Mouse (Mus musculus) cerebral cortex, adult 2 months (tissue): ENCODE results near the gene Aoc3.

Source experiments
- WGBS: fragments of 180-500 bp; shearing (Covaris S2); methylation state at CpG from one replicate; pipeline ENCODE4 v1.1.7; 2018; 5-methylcytosine and 5-hydroxymethylcytosine counted together

The Aoc3 gene

DNA sequence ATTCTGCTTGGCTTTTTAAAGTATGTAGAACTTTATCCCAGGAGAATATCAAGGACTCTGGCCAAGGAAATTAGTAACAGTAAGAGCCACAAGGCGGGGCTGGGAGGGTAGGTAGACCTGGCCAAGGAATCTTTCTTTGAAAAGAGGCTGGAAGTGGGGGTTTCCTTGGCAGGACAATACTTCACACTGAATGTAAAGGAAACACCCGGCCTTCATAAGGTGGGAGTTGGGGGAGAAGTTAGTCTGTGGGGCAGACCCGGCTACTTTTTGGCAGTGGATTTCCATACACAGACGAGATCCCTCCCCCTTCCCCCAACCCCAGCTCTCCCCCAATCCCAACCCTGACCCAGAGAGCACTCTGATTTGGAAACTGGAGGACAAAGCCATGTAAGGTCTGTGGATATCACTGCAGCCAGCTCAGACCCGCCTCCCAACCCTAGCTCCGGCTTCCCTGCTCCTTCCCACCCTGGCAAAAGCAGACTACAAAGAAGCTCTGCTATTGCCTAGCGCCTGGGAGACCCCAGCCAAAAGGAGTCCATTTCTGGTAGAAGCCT, at the start of gene Aoc3:
Gene Aoc3, plus strand, starts transcription at position 235 of the 554 bp plus-strand sequence.
- WGBS: 63% methylated on average over 7 of the region's 7 CpGs

- 65% methylated on average over 7 of the region's 7 CpGs for WGBS
Observed at GRCm38 (mm10) chr11:101280837-101281236, 49.6 kb upstream of the Aoc3 start.

- WGBS: 31% methylated on average over 5 of the region's 5 CpGs
Observed at GRCm38 (mm10) chr11:101282896-101283295, 47.5 kb upstream of the Aoc3 start.

- 77% methylated on average over 4 of the region's 4 CpGs for WGBS
Observed at GRCm38 (mm10) chr11:101283805-101284204, 46.6 kb upstream of the Aoc3 start.

DNA sequence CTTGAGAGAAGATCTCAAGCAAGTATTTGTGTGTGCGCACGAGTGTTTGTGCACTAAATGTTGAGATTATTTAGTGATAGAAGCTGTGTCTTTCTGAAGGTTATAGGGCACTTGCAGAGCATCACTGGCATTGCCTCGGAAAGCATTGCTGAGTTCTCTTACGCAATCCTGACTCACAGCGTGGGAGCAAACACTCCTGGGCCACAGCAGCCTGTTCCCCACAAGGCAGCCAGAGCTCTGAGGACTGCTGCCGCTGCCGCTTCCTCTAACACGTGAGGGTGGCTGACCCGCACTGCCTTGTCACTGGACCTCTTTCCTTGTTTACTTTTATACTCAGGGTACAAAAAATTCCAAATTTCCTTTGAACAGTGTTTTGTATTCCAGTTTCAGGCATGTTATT, 43.1 kb upstream of the Aoc3 start:
- WGBS: 69% methylated on average over 9 of the region's 9 CpGs

DNA sequence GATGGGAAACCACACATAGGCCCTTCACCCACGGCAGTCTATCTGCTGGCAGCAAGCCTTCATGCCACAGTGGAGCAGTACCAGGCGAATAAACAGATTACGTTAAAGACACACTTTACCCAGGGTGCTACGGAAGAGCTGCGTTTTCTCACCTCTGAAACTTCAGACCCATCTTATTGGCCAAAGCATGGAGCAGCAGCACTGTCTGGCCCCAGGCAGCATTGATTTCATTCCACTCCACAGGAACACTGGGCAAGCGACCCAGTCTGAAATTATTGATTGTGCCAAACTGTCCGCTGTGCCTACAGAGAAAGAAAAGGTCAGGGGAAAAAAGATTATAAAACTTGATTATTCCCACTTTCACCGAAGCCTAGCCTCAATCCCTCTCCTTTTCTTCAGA, 39.2 kb upstream of the Aoc3 start:
- WGBS: 91% methylated on average over 8 of the region's 8 CpGs

DNA sequence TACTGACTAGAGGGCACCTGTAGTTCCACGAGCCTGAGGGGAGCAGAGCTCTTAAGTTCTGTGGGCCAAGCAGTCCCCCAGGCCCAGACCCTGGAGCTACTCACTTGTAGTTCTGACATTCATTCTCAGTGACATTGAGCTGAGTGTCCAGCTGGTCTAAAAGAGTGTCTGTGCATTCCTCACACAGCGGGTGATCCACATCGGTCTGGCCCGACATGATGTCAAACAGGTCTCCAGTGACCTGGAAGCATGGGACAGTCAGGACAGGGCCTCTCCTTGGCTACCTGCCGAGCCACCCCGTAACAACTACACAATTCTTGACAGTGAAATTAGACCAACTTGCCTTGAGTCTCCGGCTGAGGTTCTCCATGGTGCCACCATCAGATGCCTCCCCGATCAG, 35.2 kb upstream of the Aoc3 start:
- WGBS: 89% methylated on average over 8 of the region's 8 CpGs

DNA sequence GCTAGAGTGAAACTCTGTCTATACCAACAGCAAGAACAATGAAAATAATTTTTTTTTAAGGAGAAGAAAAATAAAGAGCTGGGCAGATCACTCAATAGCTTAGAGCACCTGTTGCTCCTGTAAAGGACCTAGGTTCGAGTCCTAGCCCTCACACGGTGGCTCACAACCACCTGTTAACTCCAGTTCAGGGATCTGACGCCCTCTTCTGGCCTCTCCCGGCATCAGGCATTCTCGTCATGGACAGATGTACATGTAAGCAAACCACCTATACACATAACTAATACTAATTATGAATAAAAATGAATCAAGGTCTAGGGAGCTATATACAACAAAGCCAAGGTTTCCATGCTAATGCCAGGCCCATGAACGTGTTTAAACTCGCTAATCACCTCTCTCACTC, 29.5 kb upstream of the Aoc3 start:
- whole genome bisulfite sequencing: 68% methylated on average over 7 of the region's 7 CpGs

DNA sequence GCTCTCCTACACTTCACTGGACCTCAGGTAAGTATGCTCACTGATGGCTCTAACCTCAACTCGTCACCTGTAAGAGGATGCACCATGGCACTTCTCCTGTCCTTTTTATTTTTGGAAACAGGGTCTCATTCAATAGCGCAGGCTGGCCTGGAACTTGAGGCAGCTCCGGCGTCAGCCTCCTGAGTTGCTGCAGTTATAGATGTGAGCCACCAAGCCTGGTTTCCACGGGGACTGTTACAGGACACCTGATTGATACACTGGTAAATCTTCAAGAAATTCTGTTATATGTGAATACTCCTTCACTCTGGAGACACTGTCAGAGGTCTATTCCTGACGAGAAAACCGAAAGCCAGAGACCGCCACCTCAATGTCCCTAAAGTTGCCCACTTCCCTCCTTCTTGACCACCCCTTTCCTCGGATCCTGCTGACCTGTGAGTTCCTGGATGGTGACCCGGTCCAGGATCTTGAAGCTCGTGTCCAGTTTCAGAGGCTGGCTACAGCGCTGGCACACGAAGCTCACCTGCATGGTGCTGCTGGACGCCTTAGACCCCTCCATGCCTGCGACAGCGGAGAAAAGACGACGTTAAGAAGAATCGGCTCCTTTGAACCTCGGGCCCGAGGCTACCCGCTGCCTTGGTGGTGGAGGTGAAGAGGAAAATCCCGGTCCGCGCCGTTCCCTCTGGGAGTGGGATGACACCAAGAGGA, 29.0 kb upstream of the Aoc3 start:
- WGBS: 10% methylated on average over 26 of the region's 26 CpGs

DNA sequence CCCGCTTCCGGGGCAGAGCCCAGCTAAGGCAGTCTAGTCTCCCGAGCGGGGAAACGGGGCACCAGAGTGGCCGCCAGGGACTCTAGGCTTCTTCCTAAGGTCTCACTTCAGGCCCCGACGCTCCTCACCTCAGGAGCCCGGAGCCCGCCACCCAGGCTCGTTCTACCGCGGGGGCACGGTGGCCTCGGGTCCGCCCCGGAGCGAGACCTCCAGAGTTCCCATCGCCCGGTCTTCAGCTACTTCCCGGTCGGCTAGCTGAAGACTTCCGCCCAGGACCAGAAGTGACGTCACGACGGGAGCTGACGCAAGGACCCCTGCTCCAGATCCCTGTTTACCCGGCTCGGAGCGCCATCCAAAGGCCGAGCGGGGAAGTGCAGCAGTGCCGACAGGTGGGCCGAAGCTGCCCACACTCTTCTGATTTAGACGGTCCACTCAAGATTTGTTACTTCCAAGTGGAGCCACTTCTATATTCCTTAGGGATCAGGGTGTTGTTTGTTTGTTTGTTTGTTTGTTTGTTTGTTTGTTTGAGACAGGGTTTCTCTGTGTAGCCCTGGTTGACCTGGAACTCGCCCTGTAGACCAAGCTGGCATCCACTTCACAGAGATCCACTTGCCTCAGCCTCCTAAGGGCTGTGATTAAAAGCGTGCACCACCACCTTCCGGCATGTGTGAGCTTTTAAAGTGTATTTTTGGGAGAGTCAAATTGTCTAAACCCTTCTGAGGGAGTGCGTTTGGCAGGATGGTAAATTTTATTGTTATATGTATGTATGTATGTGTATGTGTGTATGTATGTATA, 28.2 kb upstream of the Aoc3 start, which contains the start of gene Becn1:
Gene Becn1, minus strand, starts transcription at position 283 of the 795 bp plus-strand sequence.
- 4% methylated on average over 39 of the region's 39 CpGs for WGBS

- 41% methylated on average over 5 of the region's 5 CpGs for WGBS
Observed at GRCm38 (mm10) chr11:101307744-101308143, 22.7 kb upstream of the Aoc3 start.

- 91% methylated on average over 3 of the region's 3 CpGs for WGBS
Observed at GRCm38 (mm10) chr11:101311083-101311482, 19.3 kb upstream of the Aoc3 start.

DNA sequence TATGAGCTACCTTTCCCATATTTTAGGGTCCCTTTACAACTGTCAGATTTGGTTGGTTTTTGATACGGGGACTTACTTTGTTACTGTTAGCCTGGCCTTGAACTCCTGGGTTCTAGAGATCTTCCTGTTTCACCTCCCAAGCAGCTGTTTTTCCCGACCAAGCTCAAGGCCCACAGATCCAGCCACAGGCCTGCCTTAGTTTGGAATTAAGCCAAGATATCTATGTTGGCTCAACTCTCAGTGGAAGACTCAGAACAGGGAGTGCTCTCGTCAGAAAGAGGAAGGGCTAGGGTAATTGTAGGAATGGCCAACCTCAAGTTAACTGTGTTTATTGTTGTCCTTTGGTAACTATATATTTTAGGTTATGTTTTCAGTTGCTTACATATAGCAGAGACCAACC, 18.3 kb upstream of the Aoc3 start:
- 66% methylated on average over 3 of the region's 3 CpGs for WGBS

DNA sequence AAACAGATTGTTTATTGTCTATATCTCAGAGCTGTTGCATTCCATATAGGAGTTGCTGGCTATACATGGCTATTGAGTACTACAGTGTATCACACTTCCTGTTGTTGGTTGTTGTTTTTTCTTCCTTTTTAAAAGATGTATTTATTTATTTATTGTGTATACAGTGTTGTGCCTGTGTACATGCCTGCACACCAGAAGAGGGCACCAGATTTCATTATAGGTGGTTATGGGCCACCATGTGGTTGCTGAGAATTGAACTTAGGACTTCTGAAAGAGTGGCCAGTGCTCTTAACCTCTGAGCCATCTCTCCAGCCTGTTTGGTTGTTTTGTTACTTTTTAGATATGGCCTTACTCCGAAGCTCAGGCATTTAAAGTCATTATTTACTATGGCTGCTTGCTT, 15.8 kb upstream of the Aoc3 start:
- WGBS: 94% methylated on average over 1 of the region's 1 CpGs

- WGBS: 79% methylated on average over 8 of the region's 8 CpGs
Observed at GRCm38 (mm10) chr11:101315082-101315650, 15.2 kb upstream of the Aoc3 start.

DNA sequence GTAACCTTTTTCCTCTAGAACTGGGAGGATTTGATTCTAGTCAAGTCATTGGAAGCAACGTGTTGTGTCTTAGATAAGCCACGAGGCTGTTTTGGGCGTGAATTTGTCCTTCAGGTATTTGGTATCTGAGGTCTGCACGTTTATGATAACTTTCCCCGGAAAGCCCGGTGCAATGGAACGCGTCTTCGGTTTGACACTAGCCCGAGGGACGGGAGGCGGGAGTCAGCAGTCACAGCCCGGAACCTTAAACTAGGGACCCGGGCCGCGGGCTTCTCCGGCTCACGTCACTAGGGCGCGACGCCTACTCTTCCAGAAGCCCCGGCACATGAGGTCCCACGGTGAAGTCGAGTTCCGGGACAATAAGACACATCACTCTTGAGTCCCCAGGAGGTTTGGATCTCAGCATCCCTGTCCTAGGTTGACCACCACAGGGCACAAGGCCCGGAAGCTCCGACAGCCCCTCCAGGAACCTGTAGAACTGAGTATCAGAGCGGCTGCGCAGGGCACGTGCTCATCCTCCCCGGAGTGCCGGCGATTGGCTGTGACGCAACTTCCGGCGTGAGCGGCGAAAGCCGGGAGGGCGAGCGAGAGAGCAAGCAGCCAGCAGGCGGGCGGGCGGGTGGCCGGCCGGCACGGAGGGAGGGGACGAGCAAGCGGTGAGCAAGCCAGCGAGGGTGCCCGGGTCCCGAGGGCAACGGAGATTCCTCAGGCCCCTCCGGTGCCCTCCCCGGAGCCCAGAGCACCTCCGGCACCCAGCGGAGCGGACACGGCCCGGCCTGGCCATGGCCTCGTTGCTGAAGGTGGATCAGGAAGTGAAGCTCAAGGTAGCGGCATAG, 14.5 kb upstream of the Aoc3 start, which contains the start of gene Psme3:
Gene Psme3, plus strand, starts transcription at position 549 of the 836 bp plus-strand sequence.
- WGBS: under 1% methylated on average over 56 of the region's 62 CpGs

DNA sequence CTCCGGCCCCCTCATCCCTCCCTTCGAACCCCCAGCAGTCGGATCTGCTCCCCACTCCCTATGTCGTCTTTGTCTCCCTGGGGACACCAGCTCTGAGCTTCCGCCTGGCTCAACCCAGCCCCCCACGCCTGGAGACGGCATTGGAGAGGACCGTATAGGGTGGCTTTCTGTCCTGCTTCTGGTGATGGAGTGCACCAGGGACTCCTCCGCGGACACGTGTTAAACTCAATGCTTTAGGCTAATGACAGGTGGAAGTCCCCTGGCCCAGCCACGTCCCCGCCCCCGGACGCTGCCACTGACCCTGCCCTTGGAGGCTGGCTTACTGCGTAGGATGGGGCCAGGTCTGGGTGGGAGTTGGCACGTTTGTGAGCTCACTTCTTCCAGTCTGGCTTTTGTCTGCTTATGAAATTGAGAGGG, 13.9 kb upstream of the Aoc3 start:
- under 1% methylated on average over 17 of the region's 17 CpGs for WGBS

GRCm38 (mm10) chr11:101323609-101324008, 6.8 kb upstream of the Aoc3 start:
- WGBS: 6% methylated on average over 4 of the region's 4 CpGs

- 87% methylated on average over 5 of the region's 5 CpGs for WGBS
Observed at GRCm38 (mm10) chr11:101324763-101325162, 5.6 kb upstream of the Aoc3 start, which contains the start of gene Aoc2. TSS of gene Aoc2 (plus strand) at chr11:101325063.

DNA sequence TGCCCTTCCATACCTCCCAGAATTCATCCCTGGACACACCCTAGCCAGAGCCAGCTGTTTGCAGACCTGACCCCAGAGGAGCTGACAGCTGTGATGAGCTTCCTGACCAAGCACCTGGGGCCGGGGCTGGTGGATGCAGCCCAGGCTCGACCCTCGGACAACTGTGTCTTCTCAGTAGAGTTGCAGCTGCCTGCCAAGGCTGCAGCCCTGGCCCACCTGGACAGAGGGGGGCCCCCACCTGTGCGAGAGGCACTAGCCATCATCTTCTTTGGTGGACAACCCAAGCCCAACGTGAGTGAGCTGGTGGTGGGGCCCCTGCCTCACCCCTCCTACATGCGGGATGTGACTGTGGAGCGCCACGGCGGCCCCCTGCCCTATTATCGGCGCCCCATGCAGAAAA, 5.2 kb upstream of the Aoc3 start:
- WGBS: 91% methylated on average over 11 of the region's 11 CpGs

- WGBS: 89% methylated on average over 11 of the region's 11 CpGs
Observed at GRCm38 (mm10) chr11:101326147-101326546, 4.3 kb upstream of the Aoc3 start.
